Mouse (Mus musculus): ENCODE measurements around the gene Pdgfa. TPM values are rescaled to one million over a fixed set of nuclear protein-coding genes. Genes with fewer than 3 reads are reported as not detected.

Pdgfa gene
- total RNA-seq (2021) = 10 to 100 TPM; 30.4 to 33.9 TPM
- long read RNA-seq, experiment 1, transcript Pdgfa-202 (6 exons, 2,060 nt) = major isoform, 13 of 28 reads
- long read RNA-seq, experiment 1, partial matches to known transcripts = 3 of 28 reads
- long read RNA-seq, experiment 1, other reads (novel, unspliced or antisense) = 9 of 28 reads
- long read RNA-seq, experiment 2, transcript Pdgfa-202 (6 exons, 2,060 nt) = major isoform, 45 of 72 reads
- long read RNA-seq, experiment 2, partial matches to known transcripts = 5 of 72 reads
- long read RNA-seq, experiment 2, other reads (novel, unspliced or antisense) = 17 of 72 reads

DNA sequence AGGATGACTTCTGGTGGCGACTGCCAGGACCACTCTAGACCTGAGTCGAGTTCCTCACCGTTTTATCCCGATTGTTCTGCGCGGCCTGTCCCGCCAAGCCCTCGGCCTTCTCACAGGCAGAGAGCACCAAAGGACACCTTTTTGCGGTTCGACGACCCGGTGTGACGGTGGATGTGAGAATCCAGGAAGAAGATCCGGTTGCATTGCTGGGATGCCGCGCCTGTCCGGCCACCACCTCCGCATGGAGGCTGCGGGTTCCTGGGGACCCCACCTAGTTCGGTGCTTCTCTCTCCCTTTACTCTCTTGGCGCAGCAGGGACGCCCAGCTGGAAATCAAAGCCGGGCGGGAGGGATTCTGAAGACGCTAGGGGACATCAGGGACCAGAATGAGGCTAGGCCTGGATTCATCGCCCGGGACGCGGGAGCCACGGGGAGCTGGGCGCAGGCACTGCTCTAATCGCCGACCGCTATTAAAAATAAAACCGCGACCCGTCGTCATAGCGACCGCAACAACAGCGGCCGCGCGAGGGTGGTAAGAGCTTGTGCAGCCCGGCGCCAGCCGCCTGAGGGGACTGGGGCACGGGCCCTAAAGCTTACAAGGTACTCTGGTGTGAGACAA is at the start of gene Pdgfa:
Pdgfa (minus strand) TSS at position 200 of the 618 bp plus-strand sequence.
- DNase-seq (ENCODE audit: low spot score in 2 of 2) = peak in 1 of 2 experiments; percentile 35

DNA sequence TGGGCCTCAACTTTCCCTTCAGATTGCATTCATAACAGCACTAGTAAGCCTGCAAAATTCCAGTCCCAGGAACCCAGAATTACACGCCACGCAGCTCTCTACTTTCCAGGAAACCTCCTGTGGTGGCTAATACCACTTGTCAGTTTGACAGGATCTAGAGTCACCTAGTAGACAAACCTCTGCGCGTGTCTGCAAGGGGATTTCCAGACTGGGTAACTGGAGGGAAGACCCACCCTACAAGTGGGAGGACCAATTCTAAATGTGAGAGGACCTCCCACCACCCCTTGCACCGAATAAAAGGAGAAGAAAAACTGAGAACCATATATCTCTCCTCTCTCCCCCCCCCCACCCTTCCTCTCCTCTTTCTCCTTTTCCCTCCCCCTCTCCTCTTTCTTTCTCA is 49.5 kb upstream of the Pdgfa start:
- DNase-seq (ENCODE audit: low spot score in 2 of 2) = no peak

DNA sequence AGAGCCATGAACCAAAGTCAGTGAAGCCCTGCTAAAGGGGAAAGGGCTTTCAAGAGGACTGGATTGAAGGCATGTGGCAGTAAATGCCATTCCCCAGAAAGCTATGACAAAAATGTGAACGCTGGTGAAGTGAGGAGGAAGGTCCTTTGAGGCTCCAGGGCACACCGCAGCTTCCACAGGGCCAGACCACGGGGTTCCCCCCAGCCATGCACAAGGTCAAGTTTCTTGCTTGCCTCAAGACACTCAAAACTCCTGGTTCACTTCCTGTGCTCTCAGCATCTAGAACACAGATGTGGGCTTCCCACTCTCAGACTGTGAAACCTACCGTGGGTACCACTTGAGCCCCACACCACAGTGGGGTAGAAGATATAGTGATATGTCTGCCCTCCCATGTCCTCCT is 46.4 kb upstream of the Pdgfa start:
- DNase-seq (ENCODE audit: low spot score in 2 of 2) = no peak

DNA sequence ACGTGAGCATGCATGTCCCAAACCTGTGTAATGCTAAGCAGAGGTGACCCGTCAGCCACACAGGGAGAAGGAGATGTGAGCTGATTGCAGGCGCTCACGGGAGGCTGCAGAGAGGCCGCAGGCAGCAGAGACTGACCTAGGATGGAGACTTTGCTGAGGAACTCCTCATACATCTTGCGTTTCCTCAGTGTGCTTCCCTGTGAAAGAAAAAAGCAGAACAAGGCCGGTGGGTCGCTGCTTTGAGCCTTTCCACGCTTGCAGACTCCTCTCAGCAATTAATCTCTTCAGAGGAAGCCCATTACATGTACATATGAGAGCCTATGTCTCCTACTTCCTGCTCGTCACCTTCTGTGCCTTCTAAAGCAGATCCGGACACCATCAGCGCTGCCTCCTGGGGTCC is 45.1 kb upstream of the Pdgfa start:
- no peak for DNase-seq (ENCODE audit: low spot score in 2 of 2)

DNA sequence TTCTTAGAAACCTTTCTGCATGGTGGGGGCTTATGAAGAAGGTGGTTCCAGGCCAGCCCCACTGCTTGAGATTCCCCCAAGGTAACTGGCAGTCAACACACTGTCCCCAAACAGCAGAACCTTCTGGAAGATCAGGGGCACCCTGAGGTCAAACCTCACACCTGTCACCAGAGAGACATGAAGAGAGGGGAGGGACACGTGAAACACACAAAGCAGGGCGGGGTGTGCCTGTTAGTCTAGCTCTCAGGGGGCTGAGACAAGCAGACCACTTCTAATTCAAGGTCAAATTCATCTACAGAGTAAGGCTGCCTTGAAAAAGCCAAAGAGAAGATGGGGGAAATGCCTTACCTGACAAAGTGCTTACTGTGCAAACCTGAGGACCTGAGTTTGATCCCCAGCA is 38.0 kb upstream of the Pdgfa start:
- DNase-seq (ENCODE audit: low spot score in 2 of 2) = no peak

DNA sequence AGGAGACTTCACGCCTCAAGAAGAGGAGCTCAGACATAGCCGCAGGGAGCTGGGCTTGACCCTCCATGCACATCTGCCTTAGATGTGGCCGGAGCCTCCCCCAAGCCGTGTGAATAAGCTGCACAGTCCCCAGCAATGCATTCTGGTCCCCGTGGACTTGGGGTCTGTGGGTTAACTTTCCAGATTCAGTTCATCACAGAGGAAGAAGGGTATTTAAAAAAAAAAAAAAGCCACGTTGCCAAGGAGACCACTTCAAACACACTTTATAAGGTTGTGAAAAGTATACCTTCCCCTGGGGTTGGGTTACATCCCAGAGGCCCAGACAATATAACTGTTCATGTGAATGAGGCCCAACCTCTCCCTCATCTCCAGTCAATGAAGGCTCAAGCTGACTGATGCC is 37.6 kb upstream of the Pdgfa start:
- no peak for DNase-seq (ENCODE audit: low spot score in 2 of 2)

DNA sequence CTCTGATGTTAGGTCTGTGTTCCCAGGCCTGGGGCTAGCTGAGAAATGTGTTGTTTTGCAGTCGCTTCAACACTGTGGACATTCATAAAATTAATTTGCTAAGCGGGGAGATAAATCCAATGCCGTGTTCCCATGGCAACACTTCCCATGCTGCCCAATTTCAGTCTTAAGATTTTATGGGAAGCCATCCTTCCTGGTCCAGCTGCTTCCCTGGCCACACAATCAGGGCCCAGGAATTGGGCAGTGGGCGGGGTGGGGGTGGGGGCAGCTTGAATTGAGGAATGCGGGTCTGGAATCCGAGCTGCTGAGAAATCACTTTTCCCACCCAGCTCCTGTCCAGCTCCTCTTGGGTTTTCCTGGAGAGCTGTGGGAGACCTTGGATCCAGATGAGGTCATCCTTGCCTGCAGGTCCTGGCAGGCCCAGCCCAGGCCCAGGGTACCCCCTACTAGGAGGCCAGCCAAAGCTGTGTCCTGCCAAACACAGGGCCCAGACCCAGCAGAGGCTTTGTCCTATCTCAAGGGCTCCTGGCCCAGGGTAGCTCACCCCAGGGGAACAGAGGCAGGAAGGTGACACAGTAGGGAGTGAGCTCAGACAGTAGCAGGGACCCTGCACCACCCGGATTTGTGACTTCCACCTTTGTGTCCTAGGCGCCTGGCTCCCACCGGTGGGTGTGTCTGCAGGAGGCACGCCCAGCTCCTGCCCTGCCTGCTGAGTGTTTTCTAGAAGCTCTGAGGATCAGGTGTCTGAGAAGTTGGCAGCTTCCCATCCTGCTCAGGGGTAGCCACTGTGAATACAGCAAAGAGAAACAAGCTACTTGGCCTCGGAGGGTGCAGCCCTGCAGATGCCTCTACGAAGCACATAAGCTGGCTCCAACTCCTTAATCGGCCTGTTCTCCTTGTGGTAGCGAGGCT is 36.5 kb upstream of the Pdgfa start:
- no peak for DNase-seq (ENCODE audit: low spot score in 2 of 2)

DNA sequence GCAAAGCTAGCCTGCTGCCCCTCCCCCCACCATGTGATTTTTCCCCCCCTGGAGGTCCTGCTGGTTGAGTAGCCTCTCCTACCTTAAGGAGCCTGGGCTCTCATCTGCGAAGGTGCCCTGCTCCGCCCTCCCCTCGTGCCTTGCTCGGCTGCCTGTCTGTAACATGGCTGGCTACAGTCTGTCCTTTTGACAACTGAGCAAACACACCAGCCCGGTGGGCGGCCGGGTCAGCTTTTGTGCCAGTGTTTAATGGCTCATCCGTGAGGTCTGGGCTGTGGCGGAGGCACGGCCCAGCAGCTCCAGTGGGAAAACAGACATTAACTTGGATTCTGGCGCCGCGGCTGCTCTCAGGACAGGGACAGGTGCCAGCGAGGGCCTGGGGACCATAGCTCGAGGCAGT is 30.4 kb upstream of the Pdgfa start:
- DNase-seq (ENCODE audit: low spot score in 2 of 2) = no peak

DNA sequence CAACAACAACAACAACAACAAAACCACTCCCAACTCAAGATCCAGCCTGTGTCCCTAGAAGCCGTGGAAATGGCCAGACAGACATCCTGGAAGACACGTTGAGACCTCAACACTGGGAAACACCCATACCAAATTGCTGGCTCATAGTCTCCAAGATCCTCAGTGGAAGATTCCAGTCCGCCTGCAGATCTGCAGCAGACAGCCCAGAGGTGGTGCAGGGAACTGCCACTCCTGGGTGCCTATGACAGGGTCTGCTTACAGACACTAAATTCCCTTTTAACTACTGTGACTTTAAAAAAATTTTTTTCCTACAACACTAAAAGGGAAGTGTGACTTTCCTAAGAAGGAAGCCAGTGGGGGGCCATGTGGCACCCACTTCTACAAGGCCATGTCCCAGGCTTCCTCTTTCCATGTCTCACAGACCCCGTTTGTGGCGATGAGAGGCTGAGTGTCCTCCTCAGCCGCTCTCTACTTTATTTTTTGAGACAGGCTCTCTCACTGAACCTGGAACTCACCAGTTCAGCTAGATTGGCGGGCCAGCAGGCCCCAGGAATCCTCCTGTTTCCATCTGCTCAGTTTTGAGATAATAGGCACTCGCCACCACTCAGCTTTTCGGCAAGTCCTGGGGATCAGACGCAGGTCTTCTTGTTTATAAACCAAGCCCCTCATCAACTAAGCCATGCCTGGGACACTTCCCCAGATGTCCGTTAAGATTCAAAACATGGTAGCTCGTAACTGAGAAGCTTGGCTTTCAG is 27.4 kb upstream of the Pdgfa start:
- DNase-seq (ENCODE audit: low spot score in 2 of 2) = no peak

DNA sequence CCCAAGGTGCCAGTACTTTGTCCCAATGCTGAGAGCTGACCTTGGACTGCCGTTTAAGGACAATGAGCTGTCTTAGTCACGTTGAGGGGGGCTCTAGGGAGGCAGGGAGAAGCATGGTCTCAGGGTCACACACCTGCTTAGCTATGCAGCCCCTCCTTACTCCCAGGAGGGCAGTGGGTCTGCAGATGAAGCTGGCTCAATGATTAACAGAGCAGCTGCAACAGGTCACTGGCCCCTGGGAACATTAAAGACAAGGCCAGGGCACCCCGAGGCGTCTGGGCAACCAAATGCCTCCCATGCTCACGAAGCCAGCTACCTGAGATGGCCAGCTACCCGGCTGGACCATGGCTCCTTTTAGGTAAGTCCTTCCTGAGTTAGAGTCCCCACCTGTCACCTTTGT is 23.4 kb upstream of the Pdgfa start:
- DNase-seq (ENCODE audit: low spot score in 2 of 2) = no peak

DNA sequence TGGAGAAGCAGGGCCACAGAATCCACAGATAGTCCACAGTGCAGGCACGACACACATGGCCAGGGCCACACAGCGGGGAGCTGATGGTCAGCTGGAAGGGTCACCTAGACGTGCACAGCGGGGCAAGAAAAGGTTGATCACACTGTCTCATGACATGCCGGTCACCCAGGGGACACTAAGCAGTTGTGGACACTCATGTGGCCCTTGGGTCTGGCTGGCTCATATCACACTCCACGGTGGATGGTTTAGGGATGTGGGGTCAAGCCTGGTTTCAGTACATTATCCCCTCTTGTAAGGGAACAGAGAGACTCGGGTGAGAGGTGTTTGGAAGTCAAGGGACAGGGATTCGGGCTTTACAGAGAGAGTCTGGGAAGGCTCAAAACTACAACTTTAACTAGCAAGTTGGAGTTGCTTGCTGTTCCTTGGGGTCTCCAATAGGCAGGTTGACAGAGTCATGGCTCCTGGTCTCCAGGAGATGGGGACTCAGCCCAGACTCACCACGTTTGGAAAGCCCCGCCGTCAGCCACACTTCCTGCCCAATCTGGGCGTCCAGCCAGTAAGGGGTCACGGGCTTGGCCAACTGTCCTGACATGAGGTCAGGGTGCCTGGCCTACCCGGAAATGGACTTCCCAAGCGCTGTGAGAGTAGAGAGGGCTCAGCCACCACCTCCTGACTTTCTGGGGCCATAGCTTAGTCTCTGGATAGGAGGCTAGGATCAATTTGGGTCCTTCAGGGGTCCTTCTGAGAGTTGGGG is 20.4 kb upstream of the Pdgfa start:
- peak in 1 of 2 experiments; percentile 66 for DNase-seq (ENCODE audit: low spot score in 2 of 2)

DNA sequence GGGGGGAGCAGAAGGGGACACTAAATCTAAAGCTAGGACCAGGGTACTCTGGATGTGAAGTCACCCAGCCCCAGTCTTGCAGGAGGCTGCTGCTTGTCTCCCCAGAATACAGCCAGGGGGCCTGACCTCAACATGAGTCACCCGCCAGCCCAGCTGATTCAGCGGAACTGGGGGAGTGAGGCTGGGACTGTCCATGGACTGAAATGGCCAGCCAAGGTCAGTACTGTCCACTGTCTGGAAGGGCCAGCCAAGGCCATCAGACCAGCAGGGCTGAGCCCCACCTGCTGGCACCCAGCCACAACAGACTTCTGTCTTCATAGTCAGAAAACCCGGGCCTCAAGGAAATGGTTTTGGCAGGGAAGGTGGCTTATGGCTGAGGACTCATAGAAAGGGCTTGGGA is 17.9 kb upstream of the Pdgfa start:
- DNase-seq (ENCODE audit: low spot score in 2 of 2) = peak; percentile 50 to 79

DNA sequence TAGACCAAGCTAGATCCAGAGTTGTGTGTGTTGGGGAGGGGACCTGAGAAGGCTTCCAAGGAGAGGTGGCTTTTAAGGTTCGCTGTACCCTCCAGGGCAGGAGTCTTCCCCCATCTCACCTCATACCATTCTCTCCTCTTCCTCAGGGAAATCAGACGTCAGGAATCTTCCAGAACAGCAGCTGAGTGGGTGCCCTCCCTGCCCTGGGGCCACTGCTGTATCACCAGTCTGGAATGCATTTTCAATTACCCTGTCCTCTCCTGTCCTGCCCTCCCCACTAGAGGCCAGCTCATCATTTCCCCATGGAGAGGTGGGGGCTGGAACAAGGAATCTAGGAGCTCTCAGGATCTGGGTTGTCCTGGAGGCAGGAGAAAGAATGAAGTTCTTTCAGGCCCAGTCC is 13.5 kb upstream of the Pdgfa start:
- DNase-seq (ENCODE audit: low spot score in 2 of 2) = no peak

DNA sequence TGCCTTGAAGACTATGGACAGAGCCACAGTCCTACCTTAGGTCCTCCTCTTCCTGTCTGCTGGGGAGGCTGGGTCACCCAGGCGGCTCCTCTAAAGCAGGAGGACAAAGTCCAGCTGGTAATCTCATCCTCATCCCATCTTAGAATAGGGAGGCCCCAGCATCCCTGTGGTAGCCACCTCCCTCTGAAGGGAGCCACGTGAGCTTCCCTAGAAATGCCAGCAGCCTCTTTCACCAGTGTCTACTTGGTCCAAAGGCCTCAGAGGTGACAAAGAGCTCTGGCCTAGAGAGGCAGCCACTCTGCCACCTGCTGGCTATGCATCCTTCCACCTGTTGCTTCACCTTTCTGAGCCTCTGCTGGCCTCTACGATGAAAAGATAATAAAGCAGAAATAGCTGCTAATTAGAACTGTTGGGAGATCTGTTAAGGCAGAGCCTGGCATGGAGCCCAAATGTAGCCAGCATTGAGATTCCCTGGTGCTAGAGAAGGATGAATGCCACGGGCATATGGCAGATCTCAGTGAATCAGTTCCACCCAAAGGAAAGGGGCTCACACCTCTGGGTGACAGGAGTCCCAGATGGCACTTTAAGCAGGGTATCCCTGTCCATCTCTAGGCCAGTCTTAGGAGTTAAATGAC is 10.1 kb upstream of the Pdgfa start:
- DNase-seq (ENCODE audit: low spot score in 2 of 2) = no peak

DNA sequence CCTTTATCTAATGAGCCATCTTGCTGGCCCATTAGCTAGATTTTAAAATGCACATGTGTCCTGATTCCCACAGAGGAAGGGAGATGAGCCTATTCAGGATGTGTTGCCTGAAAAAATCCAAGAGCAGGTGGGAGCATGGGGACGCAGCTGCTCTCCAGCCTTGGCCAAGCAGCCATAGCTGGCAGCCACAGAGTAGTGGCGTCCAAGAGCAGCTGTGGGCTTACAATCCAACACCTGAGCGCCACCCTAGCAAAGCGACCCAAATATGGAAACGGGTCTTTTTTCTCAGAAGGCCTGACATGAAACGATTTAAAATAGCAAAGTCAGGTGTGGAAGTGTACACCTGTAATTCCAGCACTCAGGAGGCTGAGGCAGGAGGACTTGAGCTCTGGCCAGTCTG is 7.4 kb upstream of the Pdgfa start:
- DNase-seq (ENCODE audit: low spot score in 2 of 2) = no peak

DNA sequence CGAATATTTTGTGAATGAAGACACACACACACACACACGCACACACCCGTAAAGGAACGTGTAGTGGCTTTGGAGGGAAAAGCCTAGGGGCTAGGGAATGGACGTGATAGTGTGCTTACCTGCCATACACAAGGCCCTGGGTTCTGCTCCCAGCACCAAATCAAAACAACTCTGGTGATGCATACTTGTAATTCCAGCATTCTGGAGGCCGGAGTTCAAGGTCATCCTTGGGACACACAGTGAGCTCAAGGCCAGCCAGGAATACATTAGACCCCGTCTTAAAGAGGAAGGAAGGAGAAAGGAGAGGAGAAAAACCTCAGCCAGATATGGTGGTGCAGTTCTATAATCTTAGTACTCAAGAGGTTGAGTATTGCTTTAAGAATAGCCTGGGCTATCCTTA is 2.5 kb upstream of the Pdgfa start:
- no peak for DNase-seq (ENCODE audit: low spot score in 2 of 2)

DNA sequence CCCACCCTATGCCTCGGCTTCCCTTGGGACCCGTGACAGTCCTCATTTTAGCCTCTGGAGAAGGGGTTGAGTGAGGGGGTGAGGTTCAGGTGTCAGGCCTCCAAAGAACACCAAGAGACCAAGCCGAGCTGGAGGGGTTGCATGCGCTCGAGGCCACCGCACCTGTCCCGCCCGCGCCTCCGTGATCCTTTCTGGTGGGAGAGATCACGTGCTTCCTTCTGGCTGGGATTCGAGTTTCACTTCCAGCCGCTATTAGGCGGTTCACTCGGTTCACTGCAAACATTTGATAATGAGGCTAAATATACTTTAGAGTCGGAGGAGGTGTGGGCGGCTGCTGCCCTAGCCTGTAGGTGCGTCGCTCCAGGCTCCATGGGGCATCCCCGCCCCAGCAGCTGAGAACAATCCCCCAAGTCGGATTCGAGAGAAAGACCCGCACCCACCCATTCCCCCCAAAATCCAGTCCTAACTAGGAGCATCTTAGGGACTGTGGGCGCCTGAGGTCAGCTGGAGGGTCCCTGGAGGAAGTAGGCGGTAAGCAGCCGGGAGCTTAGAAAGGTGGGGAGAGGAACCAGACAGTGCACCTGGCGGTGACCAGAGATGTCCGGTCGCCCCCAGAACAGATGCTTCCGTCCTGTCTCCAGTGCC is 888 bp upstream of the Pdgfa start:
- DNase-seq (ENCODE audit: low spot score in 2 of 2) = no peak

DNA sequence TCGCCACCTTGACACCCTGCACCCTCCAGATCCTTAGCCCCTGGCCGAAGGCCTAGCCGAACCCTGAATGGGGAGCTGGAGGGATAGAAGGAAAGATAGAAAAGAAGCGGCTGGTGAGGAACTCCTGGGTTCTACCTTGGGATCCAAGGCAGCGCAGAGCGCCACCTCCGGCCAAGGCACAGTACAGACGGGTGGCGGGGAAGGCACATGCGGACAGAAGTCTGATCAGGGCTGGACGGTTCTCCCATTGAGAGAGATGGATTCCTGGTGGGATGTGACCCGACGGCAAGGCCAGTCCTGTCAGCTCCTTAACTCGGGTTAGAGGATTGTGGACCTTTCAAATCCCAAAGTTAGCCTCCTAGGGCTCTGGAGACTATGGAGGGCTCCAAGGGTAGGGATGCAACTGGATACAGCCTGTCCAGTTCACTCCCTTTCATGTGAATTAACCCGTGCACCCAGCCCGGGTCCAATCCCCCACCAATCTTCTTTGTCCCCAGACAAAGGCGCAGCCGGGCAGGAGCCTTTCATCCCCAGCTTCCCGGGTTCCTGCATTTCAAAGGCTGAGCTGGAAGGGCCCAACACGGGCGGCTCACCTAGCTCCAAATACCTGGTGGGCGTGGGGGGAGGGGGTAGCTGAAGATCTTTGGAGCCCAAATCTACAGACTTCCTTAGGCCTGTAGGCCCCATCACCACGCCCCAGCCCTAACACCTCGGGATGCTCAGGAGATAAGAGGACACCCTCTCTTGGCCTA is 672 bp downstream of the Pdgfa start:
- peak in 1 of 2 experiments; percentile 37 for DNase-seq (ENCODE audit: low spot score in 2 of 2)
